ENCODE assay signal across 26 mouse cellular contexts in the genomic region with DNA sequence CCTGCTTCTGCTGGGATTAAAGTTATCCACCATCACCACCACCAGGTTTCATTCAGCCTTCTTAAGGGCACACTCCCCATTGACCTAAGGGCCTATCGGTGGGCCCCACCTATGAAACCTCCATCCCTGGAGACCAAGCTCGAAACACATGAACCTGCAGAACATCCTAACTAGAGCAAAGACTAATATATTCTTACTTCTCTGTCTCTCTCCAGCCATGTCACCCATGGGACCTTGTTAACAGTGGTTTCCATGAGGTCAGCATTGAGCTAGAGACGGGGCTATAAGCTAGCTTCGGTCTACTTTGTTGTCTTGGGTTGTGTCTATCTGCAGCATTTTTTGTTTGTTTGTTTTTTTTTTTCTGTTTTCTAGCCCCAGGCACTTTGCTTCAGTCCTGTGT. TPM values are rescaled to one million over a fixed set of nuclear protein-coding genes. Genes with fewer than 3 reads are reported as not detected.
"Had no signal": no experiment of that assay in that cellular context is flagged by ENCODE, and none has a peak within 500 bp of the region (broad histone marks: within the 10 kb centered on the region; RNA-seq: fewer than 3 reads in every experiment).

No protein-coding gene starts in this region.

- H3K4me3 ChIP-seq: embryonic facial prominence, embryonic 10.5 days; embryonic facial prominence, embryonic 12.5 days; embryonic facial prominence, embryonic 13.5 days; embryonic facial prominence, embryonic 15.5 days; erythroblast, embryonic 14.5 days; forebrain, embryonic 10.5 days; forebrain, embryonic 12.5 days; forebrain, embryonic 13.5 days; forebrain, embryonic 15.5 days; gastrocnemius, adult 2 months; heart, adult 2 months had no signal

- H3K4me2 ChIP-seq: embryonic facial prominence, embryonic 12.5 days; embryonic facial prominence, embryonic 13.5 days; embryonic facial prominence, embryonic 15.5 days; forebrain, embryonic 12.5 days; forebrain, embryonic 13.5 days; forebrain, embryonic 15.5 days had no signal

- H3K9me3 ChIP-seq: embryonic facial prominence, embryonic 10.5 days; embryonic facial prominence, embryonic 12.5 days; embryonic facial prominence, embryonic 13.5 days; embryonic facial prominence, embryonic 15.5 days; forebrain, embryonic 10.5 days; forebrain, embryonic 12.5 days; forebrain, embryonic 13.5 days; forebrain, embryonic 15.5 days had no signal

- H3K9ac ChIP-seq: embryonic facial prominence, embryonic 12.5 days; embryonic facial prominence, embryonic 13.5 days; embryonic facial prominence, embryonic 15.5 days; forebrain, embryonic 12.5 days; forebrain, embryonic 13.5 days; forebrain, embryonic 15.5 days; forebrain, postnatal 0 days had no signal

- H3K27me3 ChIP-seq: embryonic facial prominence, embryonic 12.5 days; embryonic facial prominence, embryonic 13.5 days; embryonic facial prominence, embryonic 15.5 days; forebrain, embryonic 12.5 days; forebrain, embryonic 13.5 days; forebrain, embryonic 15.5 days had no signal

- DNase-seq: cerebellum, adult 8-10 months; cerebellum, adult 9-10 months; cerebellum, adult 9-11 months; cerebellum, postnatal 10 days; cerebellum, postnatal 14 days; cerebellum, postnatal 25 days; cerebellum, postnatal 36 days; embryo, embryonic 11 days; forebrain, postnatal 0 days; gastrocnemius, adult 2 months; gastrocnemius, postnatal 10 days; gastrocnemius, postnatal 14 days; gastrocnemius, postnatal 25 days; gastrocnemius, postnatal 36 days; heart, adult 11 months; heart, adult 18-20 months; heart, adult 2 months had no signal

- H3K36me3 ChIP-seq: embryonic facial prominence, embryonic 10.5 days; embryonic facial prominence, embryonic 12.5 days; embryonic facial prominence, embryonic 13.5 days; embryonic facial prominence, embryonic 15.5 days; forebrain, embryonic 10.5 days; forebrain, embryonic 12.5 days; forebrain, embryonic 15.5 days had no signal

- H3K4me1 ChIP-seq: forebrain, embryonic 12.5 days; forebrain, embryonic 13.5 days; forebrain, embryonic 15.5 days had no signal

- H3K27ac ChIP-seq: embryonic facial prominence, embryonic 10.5 days; embryonic facial prominence, embryonic 12.5 days; embryonic facial prominence, embryonic 13.5 days; embryonic facial prominence, embryonic 15.5 days; forebrain, embryonic 10.5 days; forebrain, embryonic 12.5 days; forebrain, embryonic 13.5 days; forebrain, embryonic 15.5 days; gastrocnemius, adult 2 months; heart, adult 2 months had no signal

RNA-seq across cellular contexts. Expression of a gene that starts 11.8 kb away (rescaled TPM):
- polyA plus RNA-seq: erythroblast, embryonic 14.5 days had no signal
